Mouse (Mus musculus) small intestine, adult 2 months (tissue): ENCODE results near the gene Kcnd3.

Experiments
- CTCF ChIP-seq: fragments of 200-500 bp; IDR thresholded peaks from 2 replicates; pipeline ENCODE4 v1.5.1; 2012; ENCODE audit warnings: low read depth, mild to moderate bottlenecking, control low read depth, inconsistent platforms, low read length, moderate library complexity, mixed read lengths; ENCODE audit not compliant: insufficient replicate concordance, insufficient read length; ENCODE audit errors: extremely low read depth
- POLR2A ChIP-seq: fragments of 200-500 bp; IDR thresholded peaks from 2 replicates; pipeline ENCODE4 v1.6.1; 2012; ENCODE audit warnings: low read depth, mild to moderate bottlenecking, control low read depth, inconsistent platforms, low read length, moderate library complexity

GRCm38 (mm10) chr3:105530363-105531130, 78.4 kb downstream of the Kcnd3 start:
- TF ChIP-seq CTCF (no peak), POLR2A (no peak)
